Mouse (Mus musculus) B cell, adult (primary cell): ENCODE measurements around the gene Glmp. TPM values are rescaled to one million over a fixed set of nuclear protein-coding genes. Genes with fewer than 3 reads are reported as not detected.

ENCODE experiments used
- total RNA-seq: library from RNA; stranded (reverse); gene quantifications from 4 replicates; pipeline ENCODE4 v1.2.4, GENCODE M21; 2023; ENCODE audit not compliant: inconsistent age

Gene Glmp
- 123 to 146 TPM (median 145 TPM) in 4 replicates for total RNA-seq

DNA sequence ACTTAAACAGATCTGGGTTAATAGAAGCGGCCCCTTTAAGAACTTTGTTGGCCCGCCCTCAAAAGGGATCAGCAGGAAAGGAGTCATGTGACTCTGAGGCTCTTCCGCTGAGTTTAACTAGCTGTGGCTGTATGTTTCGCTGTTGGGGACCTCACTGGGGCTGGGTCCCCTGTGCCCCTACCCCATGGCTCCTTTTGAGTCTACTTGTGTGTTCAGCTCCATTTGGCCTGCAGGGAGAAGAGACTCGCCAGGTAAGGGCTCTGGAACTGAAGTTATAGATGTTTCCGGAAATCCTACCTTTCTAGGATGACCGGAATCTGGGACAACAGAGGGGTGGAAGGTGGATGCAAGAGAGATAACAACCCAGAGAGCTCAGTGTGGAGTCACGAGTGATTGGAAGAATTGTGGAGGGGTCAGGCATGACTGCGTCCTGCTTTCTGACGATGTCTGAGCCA lies at the start of gene Glmp:
Gene Glmp, plus strand, starts transcription at position 73 of the 455 bp plus-strand sequence.

DNA sequence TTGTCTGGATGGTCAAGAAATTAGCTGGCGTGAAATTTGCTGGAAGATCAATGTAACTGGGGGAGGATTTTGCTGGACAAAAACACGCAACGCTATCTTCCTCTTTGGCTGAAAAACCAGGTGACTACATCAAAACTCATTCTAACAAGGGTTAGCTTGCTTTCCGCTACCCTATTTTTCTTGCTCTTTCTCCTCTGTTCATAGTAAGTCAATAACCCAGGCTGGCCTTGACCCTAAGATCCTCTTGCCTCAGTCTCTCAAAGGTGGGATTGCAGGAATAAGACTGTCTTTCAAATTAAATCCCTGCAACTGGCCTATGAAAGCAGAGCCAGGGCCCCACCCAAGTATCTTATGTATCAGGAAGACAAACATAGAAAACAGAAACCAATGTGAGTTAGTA lies 37.7 kb upstream of the Glmp start, which contains the start of gene Gm38392:
Gene Gm38392, minus strand, starts transcription at position 101 of the 400 bp plus-strand sequence.

DNA sequence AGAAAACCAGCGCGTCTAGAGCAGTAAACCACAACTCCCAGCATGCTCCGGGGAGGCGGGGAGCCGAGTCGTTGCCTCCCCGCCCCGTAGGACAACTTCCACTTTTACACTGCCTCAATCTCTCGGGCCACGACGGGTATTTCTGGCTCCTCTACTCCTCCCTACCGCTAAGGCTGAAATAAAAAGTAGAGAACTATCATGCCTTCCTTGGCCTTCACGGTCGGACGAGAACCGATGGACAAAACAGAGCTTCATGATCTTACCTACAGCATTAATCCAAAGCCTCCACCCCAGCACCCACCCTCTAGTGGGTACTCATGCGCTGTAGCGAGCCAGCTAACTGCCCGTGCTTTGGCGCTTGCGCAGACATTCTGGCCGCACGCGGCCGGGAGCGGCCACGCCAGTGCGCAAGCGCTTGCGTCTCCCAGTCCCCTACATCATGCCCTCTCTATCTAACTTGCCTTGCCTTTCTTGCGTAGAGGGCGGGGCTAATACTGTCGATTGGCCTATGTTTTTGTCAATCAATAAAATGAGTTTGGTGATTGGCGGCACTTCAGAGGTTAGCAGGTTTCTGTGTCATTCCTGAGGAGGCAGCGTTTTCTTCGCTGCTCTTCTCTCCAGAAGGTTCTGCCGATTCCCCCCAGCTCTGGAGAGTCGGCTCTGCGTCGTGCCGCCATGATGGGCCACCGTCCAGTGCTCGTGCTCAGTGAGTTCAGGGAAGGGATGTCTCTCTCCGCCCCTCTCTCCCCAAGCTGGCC lies 28.1 kb upstream of the Glmp start, which contains the start of the genes Tsacc and Cct3:
Gene Tsacc, minus strand, starts transcription at position 439 of the 758 bp plus-strand sequence.
Gene Cct3, plus strand, starts transcription at position 556 of the 758 bp plus-strand sequence.

DNA sequence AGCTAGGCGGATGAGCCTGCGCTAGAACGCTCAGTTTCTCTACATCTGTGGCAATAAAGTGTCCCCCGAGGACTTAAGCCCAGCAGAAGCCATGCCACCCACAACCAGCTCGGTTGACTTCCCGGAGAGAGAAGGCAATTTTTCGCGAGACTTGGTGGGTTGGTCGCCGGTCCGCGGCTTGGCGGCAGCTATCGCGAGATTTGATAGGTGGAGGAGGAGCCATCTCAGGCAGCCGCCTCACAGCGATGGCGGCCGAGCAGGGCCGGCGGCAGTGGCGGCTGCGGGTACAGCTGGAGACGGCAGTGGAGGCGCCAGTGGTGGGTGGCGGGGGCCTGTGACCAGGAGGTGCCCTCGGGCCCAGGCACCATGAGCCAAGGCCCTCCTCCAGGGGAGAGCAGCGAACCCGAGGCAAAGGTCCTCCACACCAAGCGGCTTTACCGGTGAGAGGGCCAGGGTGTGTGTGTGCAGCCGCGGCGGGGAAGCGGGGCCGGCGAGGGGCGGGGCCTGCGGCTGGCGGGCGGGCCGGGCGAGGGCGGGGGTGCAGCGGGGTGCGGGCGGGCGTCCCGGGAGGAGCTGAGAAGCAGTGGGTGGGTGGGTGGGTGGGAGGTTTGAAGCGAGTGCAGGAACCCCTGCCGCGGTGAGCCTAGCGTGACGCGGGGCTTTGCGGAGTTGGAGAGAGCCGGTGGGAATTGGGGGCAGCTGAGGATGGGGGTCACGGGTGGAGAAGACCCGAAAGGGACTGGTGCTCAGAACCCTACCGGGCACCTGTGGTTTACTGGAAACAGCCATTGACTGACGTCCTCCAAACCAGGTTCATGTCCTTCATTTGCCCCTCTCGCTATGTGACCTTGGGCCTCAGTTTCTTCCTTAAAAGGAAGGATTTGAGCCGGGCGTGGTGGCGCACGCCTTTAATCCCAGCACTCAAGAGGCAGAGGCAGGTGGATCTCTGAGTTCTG lies 11.5 kb downstream of the Glmp start, which contains the start of the genes Tmem79 and Smg5:
Gene Tmem79, minus strand, starts transcription at position 91 of the 956 bp plus-strand sequence.
Gene Smg5, plus strand, starts transcription at position 203 of the 956 bp plus-strand sequence.

DNA sequence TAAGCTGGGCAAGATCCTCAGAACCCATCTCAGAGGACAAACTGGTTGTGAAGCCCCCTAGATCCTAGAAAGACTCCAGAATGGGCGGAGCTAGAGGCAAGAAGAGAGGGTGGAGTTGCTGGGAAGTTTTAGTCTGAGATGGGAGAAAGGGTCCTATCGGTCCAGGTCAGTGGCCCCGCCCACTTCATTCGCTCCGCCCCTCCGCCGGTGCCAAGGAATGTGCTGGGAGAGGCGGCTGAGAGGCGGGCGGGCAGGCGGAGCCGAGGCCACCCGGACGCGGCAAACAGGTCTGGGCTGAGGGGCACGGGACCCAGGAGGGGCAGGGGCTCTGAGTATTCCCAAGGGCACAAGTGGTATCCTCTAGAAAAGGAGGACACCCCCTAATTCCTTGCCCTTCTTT lies 39.5 kb downstream of the Glmp start, which contains the start of gene Paqr6:
Gene Paqr6, plus strand, starts transcription at position 248 of the 400 bp plus-strand sequence.

DNA sequence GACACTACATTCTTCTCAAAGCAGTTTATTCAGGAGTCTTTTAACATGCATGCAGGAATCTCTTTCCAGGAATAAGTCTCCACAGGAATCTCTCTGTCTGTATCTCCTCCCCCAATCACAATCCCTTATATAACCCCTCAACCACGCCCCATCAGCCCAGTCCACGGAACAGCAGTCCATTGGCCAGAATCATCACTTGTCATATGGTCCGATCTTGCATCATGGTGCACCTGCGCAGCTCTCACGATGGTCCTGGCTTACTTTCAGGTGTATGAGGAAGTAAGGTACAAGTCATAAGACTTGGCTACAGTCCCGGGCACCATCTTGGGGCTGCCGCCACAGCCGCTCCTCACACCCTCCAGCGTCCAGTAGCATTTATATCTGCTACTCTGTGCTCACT lies 47.8 kb downstream of the Glmp start, which contains the start of gene Bglap3:
Gene Bglap3, minus strand, starts transcription at position 101 of the 400 bp plus-strand sequence.

DNA sequence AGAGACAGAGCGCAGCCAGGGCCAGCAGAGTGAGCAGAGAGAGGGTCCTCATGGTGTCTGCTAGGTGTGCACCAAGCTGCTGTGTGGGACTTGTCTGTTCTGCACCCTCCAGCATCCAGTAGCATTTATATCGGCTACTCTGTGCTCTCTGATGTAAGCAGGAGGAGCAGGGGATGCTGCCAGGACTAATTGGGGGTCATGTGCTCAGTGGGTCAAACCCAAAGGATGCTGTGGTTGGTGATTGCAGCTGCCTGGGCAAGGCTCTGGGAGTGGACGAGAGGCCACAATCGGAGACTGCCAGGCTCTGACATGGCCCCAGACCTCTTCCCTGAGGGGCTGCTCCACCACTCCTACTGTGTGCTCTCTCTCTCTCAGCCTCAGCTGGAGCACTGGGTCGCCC lies 53.8 kb downstream of the Glmp start, which contains the start of gene Bglap2:
Gene Bglap2, minus strand, starts transcription at position 101 of the 400 bp plus-strand sequence.

Other genes starting within 250 kb of the Glmp start
- gene Ttc24, start 246.7 kb upstream of the Glmp start, total RNA-seq: not detected in 4 replicates
- gene Iqgap3, start 243.1 kb upstream of the Glmp start, total RNA-seq: 0.42 to 1.5 TPM (median 0.56 TPM) in 4 replicates
- 342 to 418 TPM (median 405 TPM) in 4 replicates for gene Mef2d, start 182.7 kb upstream of the Glmp start, total RNA-seq
- not detected in 4 replicates for gene Rhbg, start 70.3 kb upstream of the Glmp start, total RNA-seq
- not detected in 4 replicates for gene Gm38392, start 37.8 kb upstream of the Glmp start, total RNA-seq
- 4.6 to 7.6 TPM (median 6.0 TPM) in 4 replicates for gene Tsacc, start 28.0 kb upstream of the Glmp start, total RNA-seq
- gene Cct3, start 27.9 kb upstream of the Glmp start, total RNA-seq: 150 to 201 TPM (median 177 TPM) in 4 replicates
- gene Tmem79, start 11.1 kb downstream of the Glmp start, total RNA-seq: 0.66 to 1.9 TPM (median 1.2 TPM) in 4 replicates
- 104 to 116 TPM (median 111 TPM) in 4 replicates for gene Smg5, start 11.2 kb downstream of the Glmp start, total RNA-seq
- 1.6 to 3.6 TPM (median 1.6 TPM) in 3 of 4 replicates, not detected in the other for gene Paqr6, start 39.6 kb downstream of the Glmp start, total RNA-seq
- not detected in 4 replicates for gene Bglap3, start 47.7 kb downstream of the Glmp start, total RNA-seq
- gene Bglap2, start 53.7 kb downstream of the Glmp start, total RNA-seq: not detected in 4 replicates
- gene Bglap, start 59.4 kb downstream of the Glmp start, total RNA-seq: not detected in 4 replicates
- 56.7 to 66.9 TPM (median 64.0 TPM) in 4 replicates for gene Pmf1, start 85.3 kb downstream of the Glmp start, total RNA-seq
- 18.6 to 22.0 TPM (median 19.8 TPM) in 4 replicates for gene Slc25a44, start 100.1 kb downstream of the Glmp start, total RNA-seq
- gene Sema4a, start 136.2 kb downstream of the Glmp start, total RNA-seq: 0.63 to 2.2 TPM (median 1.6 TPM) in 4 replicates
- gene Lmna, start 184.9 kb downstream of the Glmp start, total RNA-seq: 18.4 to 22.9 TPM (median 21.7 TPM) in 4 replicates
- gene Mex3a, start 207.4 kb downstream of the Glmp start, total RNA-seq: 1.1 to 1.6 TPM (median 1.4 TPM) in 4 replicates
- 0.70 to 1.9 TPM (median 0.86 TPM) in 4 replicates for gene Rab25, start 223.3 kb downstream of the Glmp start, total RNA-seq
- 99.1 to 111 TPM (median 105 TPM) in 4 replicates for gene Lamtor2, start 228.1 kb downstream of the Glmp start, total RNA-seq
- gene Ubqln4, start 228.7 kb downstream of the Glmp start, total RNA-seq: 42.9 to 49.4 TPM (median 47.2 TPM) in 4 replicates